Mouse (Mus musculus) B cell, adult (primary cell): ENCODE results near the gene Clec4a4. TPM values are rescaled to one million over a fixed set of nuclear protein-coding genes. Genes with fewer than 3 reads are reported as not detected.

Experiments
- total RNA-seq: library from RNA; stranded (reverse); gene quantifications from 4 replicates; pipeline ENCODE4 v1.2.4, GENCODE M21; 2023; ENCODE audit not compliant: inconsistent age

Gene Clec4a4
- 0.71 TPM in 1 of 4 replicates, not detected in the others for total RNA-seq

GRCm38 (mm10) chr6:122989876-122990437, at the start of gene Clec4a4:
Clec4a4 (plus strand) TSS chr6:122990367.

GRCm38 (mm10) chr6:122952401-122952800, 37.8 kb upstream of the Clec4a4 start, which contains the start of gene Clec4a3:
Clec4a3 (plus strand) TSS chr6:122952515.

GRCm38 (mm10) chr6:123049742-123050372, 59.7 kb downstream of the Clec4a4 start, which contains the start of gene Clec4b1:
Clec4b1 (plus strand) TSS chr6:123049962.

Other genes starting within 250 kb of the Clec4a4 start
- gene Slc2a3, start 188.7 kb upstream of the Clec4a4 start, total RNA-seq: 40.7 to 45.9 TPM (median 42.3 TPM) in 4 replicates
- gene Foxj2, start 170.5 kb upstream of the Clec4a4 start, total RNA-seq: 46.0 to 56.6 TPM (median 53.8 TPM) in 4 replicates
- gene C3ar1, start 134.2 kb upstream of the Clec4a4 start, total RNA-seq: 0.12 TPM in 1 of 4 replicates, not detected in the others
- gene Necap1, start 115.9 kb upstream of the Clec4a4 start, total RNA-seq: 89.8 to 104 TPM (median 99.7 TPM) in 4 replicates
- gene Clec4a1, start 68.5 kb upstream of the Clec4a4 start, total RNA-seq: 0.42 to 1.4 TPM (median 0.89 TPM) in 4 replicates
- gene Clec4a3, start 37.9 kb upstream of the Clec4a4 start, total RNA-seq: 3.7 to 7.1 TPM (median 4.7 TPM) in 4 replicates
- gene Clec4b1, start 59.6 kb downstream of the Clec4a4 start, total RNA-seq: not detected in 4 replicates
- 1.3 to 1.8 TPM (median 1.6 TPM) in 4 replicates for gene Clec4a2, start 116.1 kb downstream of the Clec4a4 start, total RNA-seq
- not detected in 4 replicates for gene Clec4b2, start 182.5 kb downstream of the Clec4a4 start, total RNA-seq
- gene Clec4n, start 239.5 kb downstream of the Clec4a4 start, total RNA-seq: 0.45 to 2.1 TPM (median 1.4 TPM) in 4 replicates